Mouse (Mus musculus): Measurements from ENCODE around the gene Jchain.

DNA sequence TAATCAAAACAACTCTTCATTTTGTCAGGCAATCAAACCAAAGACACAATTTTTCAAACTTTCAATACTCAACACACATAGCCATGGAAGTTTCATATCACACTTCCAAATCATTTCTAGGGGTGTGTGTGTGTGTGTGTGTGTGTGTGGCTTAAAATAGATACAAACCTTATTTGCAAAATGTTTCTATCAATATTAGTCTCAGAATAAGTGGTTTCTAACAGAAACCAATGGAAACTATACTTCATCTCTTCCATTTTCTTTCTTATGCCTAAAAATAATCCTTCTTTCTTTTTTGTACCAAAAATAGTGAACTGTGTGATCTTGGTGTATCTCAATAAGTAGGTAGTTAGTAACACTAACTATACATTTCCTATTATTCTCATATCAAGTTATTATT, 13.2 kb upstream of the Jchain start:
- TF ChIP-seq CTCF (IDR thresholded peaks at IDR 0.05) = no peak
- TF ChIP-seq EP300 (IDR thresholded peaks at IDR 0.05) = no peak
